Mouse (Mus musculus): ENCODE results near the gene Ncoa1. TPM values are rescaled to one million over a fixed set of nuclear protein-coding genes. Genes with fewer than 3 reads are reported as not detected.

Ncoa1 gene
- total RNA-seq (2014; fragmentation: Nextera tagmentation) (55.7 and 58.4 TPM in 2 replicates), total RNA-seq (2017) (12.3 and 12.6 TPM in 2 replicates), polyA plus RNA-seq (2012) (3.5 and 4.1 TPM in 2 replicates)

GRCm38 (mm10) chr12:4476832-4477671 lies at the start of gene Ncoa1:
Gene Ncoa1, minus strand, starts transcription at chr12:4477182.
- no peak for TF ChIP-seq CTCF (IDR thresholded peaks at IDR 0.05; ENCODE audit: low read depth, low read length)
- no peak for TF ChIP-seq GATA1 (IDR thresholded peaks at IDR 0.05; ENCODE audit: borderline replicate concordance, low read length)
- TF ChIP-seq POLR2AphosphoS5 (IDR thresholded peaks at IDR 0.05; ENCODE audit: insufficient replicate concordance, low read depth, low read length) = no peak
- no peak for TF ChIP-seq GATA2 (IDR thresholded peaks at IDR 0.05; ENCODE audit: borderline replicate concordance, low read depth, low read length)
- no peak for TF ChIP-seq TAL1 (conservative IDR thresholded peaks at IDR 0.05; ENCODE audit: low read depth, low read length)
- Histone ChIP-seq H3K27me3 (ENCODE audit: insufficient read depth, low read length) (peaks cover 15% of the 10 kb centered on the region), H3K4me3 (ENCODE audit: low read depth, low read length) (peak within 1 kb of the TSS; percentile 97), H3K4me1 (ENCODE audit: insufficient read depth, low read depth, low read length) (peaks cover 30% of the 10 kb centered on the region), H3K36me3 (replicated peaks) (peaks cover 5% of the 10 kb centered on the region), H3K9me3 (replicated peaks) (no peaks in the 10 kb centered on the region)
- ATAC-seq (ENCODE audit: extremely low read depth, insufficient number of reproducible peaks, low FRiP score, poor library complexity, severe bottlenecking) = no peak
- peak; percentile 63 for DNase-seq (ENCODE audit: low spot score)

- no peak for TF ChIP-seq POLR2AphosphoS5 (IDR thresholded peaks at IDR 0.05; ENCODE audit: insufficient replicate concordance, low read depth, low read length)
- TF ChIP-seq GATA1 (IDR thresholded peaks at IDR 0.05; ENCODE audit: borderline replicate concordance, low read length) = no peak
- no peak for TF ChIP-seq TAL1 (conservative IDR thresholded peaks at IDR 0.05; ENCODE audit: low read depth, low read length)
- TF ChIP-seq CTCF (IDR thresholded peaks at IDR 0.05; ENCODE audit: low read depth, low read length) = no peak
- TF ChIP-seq GATA2 (IDR thresholded peaks at IDR 0.05; ENCODE audit: borderline replicate concordance, low read depth, low read length) = no peak
- DNase-seq (ENCODE audit: low spot score) (peak; percentile 18), ATAC-seq (ENCODE audit: extremely low read depth, insufficient number of reproducible peaks, low FRiP score, poor library complexity, severe bottlenecking) (no peak)
- H3K4me1 ChIP-seq (ENCODE audit: insufficient read depth, low read depth, low read length) = peaks cover 29% of the 10 kb centered on the region
- no peaks in the 10 kb centered on the region for H3K36me3 ChIP-seq (replicated peaks)
- H3K27me3 ChIP-seq (ENCODE audit: insufficient read depth, low read length) = peaks cover 8% of the 10 kb centered on the region; the same call in 1 of the 2 replicates
- H3K9me3 ChIP-seq (replicated peaks) = no peaks in the 10 kb centered on the region
- H3K4me3 ChIP-seq (ENCODE audit: low read depth, low read length) = peak overlapping the region; percentile 44; the same call in 1 of the 2 replicates
These were observed 47.6 kb upstream of the Ncoa1 start for GRCm38 (mm10) chr12:4524546-4524945.

- H3K9me3 ChIP-seq (replicated peaks) = no peaks in the 10 kb centered on the region
- no peak for ATAC-seq (ENCODE audit: extremely low read depth, insufficient number of reproducible peaks, low FRiP score, poor library complexity, severe bottlenecking)
- H3K4me1 ChIP-seq (ENCODE audit: insufficient read depth, low read depth, low read length) = peaks cover 33% of the 10 kb centered on the region
- H3K4me3 ChIP-seq (ENCODE audit: low read depth, low read length) = no peak overlapping the region; the same call in 1 of the 2 replicates
- no peak for DNase-seq (ENCODE audit: low spot score)
- TF ChIP-seq GATA1 (IDR thresholded peaks at IDR 0.05; ENCODE audit: borderline replicate concordance, low read length) (no peak), CTCF (IDR thresholded peaks at IDR 0.05; ENCODE audit: low read depth, low read length) (no peak), TAL1 (conservative IDR thresholded peaks at IDR 0.05; ENCODE audit: low read depth, low read length) (no peak), GATA2 (IDR thresholded peaks at IDR 0.05; ENCODE audit: borderline replicate concordance, low read depth, low read length) (no peak), POLR2AphosphoS5 (IDR thresholded peaks at IDR 0.05; ENCODE audit: insufficient replicate concordance, low read depth, low read length) (no peak)
- no peaks in the 10 kb centered on the region for H3K36me3 ChIP-seq (replicated peaks)
- peaks cover 8% of the 10 kb centered on the region; the same call in 1 of the 2 replicates for H3K27me3 ChIP-seq (ENCODE audit: insufficient read depth, low read length)
These were observed 46.8 kb upstream of the Ncoa1 start for GRCm38 (mm10) chr12:4523688-4524298.

- no peaks in the 10 kb centered on the region for H3K36me3 ChIP-seq (replicated peaks)
- ATAC-seq (ENCODE audit: extremely low read depth, insufficient number of reproducible peaks, low FRiP score, poor library complexity, severe bottlenecking) (no peak), DNase-seq (ENCODE audit: low spot score) (no peak)
- peaks cover 8% of the 10 kb centered on the region; the same call in 1 of the 2 replicates for H3K27me3 ChIP-seq (ENCODE audit: insufficient read depth, low read length)
- TF ChIP-seq POLR2AphosphoS5 (IDR thresholded peaks at IDR 0.05; ENCODE audit: insufficient replicate concordance, low read depth, low read length) (no peak), TAL1 (conservative IDR thresholded peaks at IDR 0.05; ENCODE audit: low read depth, low read length) (no peak)
- no peaks in the 10 kb centered on the region for H3K9me3 ChIP-seq (replicated peaks)
- no peak overlapping the region for H3K4me3 ChIP-seq (ENCODE audit: low read depth, low read length)
- peaks cover 33% of the 10 kb centered on the region for H3K4me1 ChIP-seq (ENCODE audit: insufficient read depth, low read depth, low read length)
These were observed 46.2 kb upstream of the Ncoa1 start for GRCm38 (mm10) chr12:4523208-4523607.

- ATAC-seq (ENCODE audit: extremely low read depth, insufficient number of reproducible peaks, low FRiP score, poor library complexity, severe bottlenecking) (no peak), DNase-seq (ENCODE audit: low spot score) (no peak)
- Histone ChIP-seq H3K36me3 (replicated peaks) (no peaks in the 10 kb centered on the region), H3K9me3 (replicated peaks) (no peaks in the 10 kb centered on the region), H3K27me3 (ENCODE audit: insufficient read depth, low read length) (peaks cover 12% of the 10 kb centered on the region; the same call in 1 of the 2 replicates), H3K4me1 (ENCODE audit: insufficient read depth, low read depth, low read length) (peaks cover 11% of the 10 kb centered on the region), H3K4me3 (ENCODE audit: low read depth, low read length) (no peak overlapping the region)
- no peak for TF ChIP-seq TAL1 (conservative IDR thresholded peaks at IDR 0.05; ENCODE audit: low read depth, low read length)
- TF ChIP-seq GATA1 (IDR thresholded peaks at IDR 0.05; ENCODE audit: borderline replicate concordance, low read length) = no peak
- TF ChIP-seq CTCF (IDR thresholded peaks at IDR 0.05; ENCODE audit: low read depth, low read length) = no peak
- no peak for TF ChIP-seq POLR2AphosphoS5 (IDR thresholded peaks at IDR 0.05; ENCODE audit: insufficient replicate concordance, low read depth, low read length)
- TF ChIP-seq GATA2 (IDR thresholded peaks at IDR 0.05; ENCODE audit: borderline replicate concordance, low read depth, low read length) = no peak
These were observed 42.0 kb upstream of the Ncoa1 start for GRCm38 (mm10) chr12:4518957-4519356.

- ATAC-seq (ENCODE audit: extremely low read depth, insufficient number of reproducible peaks, low FRiP score, poor library complexity, severe bottlenecking) = no peak
- Histone ChIP-seq H3K9me3 (replicated peaks) (no peaks in the 10 kb centered on the region), H3K27me3 (ENCODE audit: insufficient read depth, low read length) (peaks cover 19% of the 10 kb centered on the region), H3K36me3 (replicated peaks) (no peaks in the 10 kb centered on the region), H3K4me3 (ENCODE audit: low read depth, low read length) (no peak overlapping the region), H3K4me1 (ENCODE audit: insufficient read depth, low read depth, low read length) (peaks cover 9% of the 10 kb centered on the region)
- TF ChIP-seq CTCF (IDR thresholded peaks at IDR 0.05; ENCODE audit: low read depth, low read length) (no peak), GATA1 (IDR thresholded peaks at IDR 0.05; ENCODE audit: borderline replicate concordance, low read length) (no peak), GATA2 (IDR thresholded peaks at IDR 0.05; ENCODE audit: borderline replicate concordance, low read depth, low read length) (no peak), TAL1 (conservative IDR thresholded peaks at IDR 0.05; ENCODE audit: low read depth, low read length) (no peak), POLR2AphosphoS5 (IDR thresholded peaks at IDR 0.05; ENCODE audit: insufficient replicate concordance, low read depth, low read length) (no peak)
- no peak for DNase-seq (ENCODE audit: low spot score)
These were observed 32.6 kb upstream of the Ncoa1 start for GRCm38 (mm10) chr12:4509591-4510061.

All from G1E (cell line).